Mouse (Mus musculus) embryonic facial prominence, embryonic 14.5 days (tissue): ENCODE results near the gene Sec1. TPM values are rescaled to one million over a fixed set of nuclear protein-coding genes. Genes with fewer than 3 reads are reported as not detected.

ENCODE experiments used
- ATAC-seq: fragments of 200-750 bp; cut with Nextera tagmentation; 2 replicates; pipeline ENCODE4 v1.8.0; 2017; ENCODE audit warnings: low read depth, moderate number of reproducible peaks, moderate TSS enrichment
- DNase-seq: peaks from one replicate; pipeline ENCODE4 v3.0.0-alpha.2; 2015; ENCODE audit warnings: low spot score
- H3K27ac ChIP-seq: fragments of 300-500 bp; sonication (generic); replicated peaks from 2 replicates; pipeline ENCODE4 v1.5.1; 2014; ENCODE audit warnings: low read depth, mild to moderate bottlenecking, low read length, moderate library complexity
- H3K27me3 ChIP-seq: fragments of 300-500 bp; sonication (generic); replicated peaks from 2 replicates; pipeline ENCODE4 v1.6.1; 2014; ENCODE audit warnings: low read length; ENCODE audit not compliant: control insufficient read depth, insufficient read depth
- H3K36me3 ChIP-seq: fragments of 300-500 bp; sonication (generic); 2 replicates; pipeline ENCODE4 v1.6.1; 2014; ENCODE audit warnings: low read length, mixed read lengths; ENCODE audit not compliant: control insufficient read depth, insufficient read depth
- H3K4me1 ChIP-seq: fragments of 300-500 bp; sonication (generic); 2 replicates; pipeline ENCODE4 v1.6.1; 2014; ENCODE audit warnings: antibody characterized with exemption, low read length; ENCODE audit not compliant: control insufficient read depth, insufficient read depth
- H3K4me2 ChIP-seq: fragments of 300-500 bp; sonication (generic); 2 replicates; pipeline ENCODE4 v1.6.1; 2014; ENCODE audit warnings: low read depth, mild to moderate bottlenecking, low read length, moderate library complexity, mixed read lengths
- H3K4me3 ChIP-seq: fragments of 300-500 bp; sonication (generic); 2 replicates; pipeline ENCODE4 v1.5.1; 2014; ENCODE audit warnings: low read depth, mild to moderate bottlenecking, low read length
- H3K9ac ChIP-seq: fragments of 300-500 bp; sonication (generic); 2 replicates; pipeline ENCODE4 v1.6.1; 2014; ENCODE audit warnings: low read depth, mild to moderate bottlenecking, low read length, moderate library complexity, mixed read lengths
- H3K9me3 ChIP-seq: fragments of 300-500 bp; sonication (generic); 2 replicates; pipeline ENCODE4 v1.6.1; 2016; ENCODE audit warnings: low read length; ENCODE audit not compliant: control insufficient read depth
- WGBS: fragments of 180-500 bp; shearing (Covaris S2); extraction: QIAGEN DNeasy Blood & Tissue Kit; methylation state at CpG from one replicate; pipeline ENCODE4 v1.1.7; 2014; 5-methylcytosine and 5-hydroxymethylcytosine counted together
- polyA plus RNA-seq: library from polyadenylated mRNA; unstranded; fragments of >200 nt; fragmentation: Nextera tagmentation; extraction: Ambion mirVana; gene quantifications from 2 replicates; pipeline ENCODE4 v1.2.1, GENCODE M21; 2014

The Sec1 gene
- polyA plus RNA-seq, 1 experiment from 2014 or later = 2.1 TPM

DNA sequence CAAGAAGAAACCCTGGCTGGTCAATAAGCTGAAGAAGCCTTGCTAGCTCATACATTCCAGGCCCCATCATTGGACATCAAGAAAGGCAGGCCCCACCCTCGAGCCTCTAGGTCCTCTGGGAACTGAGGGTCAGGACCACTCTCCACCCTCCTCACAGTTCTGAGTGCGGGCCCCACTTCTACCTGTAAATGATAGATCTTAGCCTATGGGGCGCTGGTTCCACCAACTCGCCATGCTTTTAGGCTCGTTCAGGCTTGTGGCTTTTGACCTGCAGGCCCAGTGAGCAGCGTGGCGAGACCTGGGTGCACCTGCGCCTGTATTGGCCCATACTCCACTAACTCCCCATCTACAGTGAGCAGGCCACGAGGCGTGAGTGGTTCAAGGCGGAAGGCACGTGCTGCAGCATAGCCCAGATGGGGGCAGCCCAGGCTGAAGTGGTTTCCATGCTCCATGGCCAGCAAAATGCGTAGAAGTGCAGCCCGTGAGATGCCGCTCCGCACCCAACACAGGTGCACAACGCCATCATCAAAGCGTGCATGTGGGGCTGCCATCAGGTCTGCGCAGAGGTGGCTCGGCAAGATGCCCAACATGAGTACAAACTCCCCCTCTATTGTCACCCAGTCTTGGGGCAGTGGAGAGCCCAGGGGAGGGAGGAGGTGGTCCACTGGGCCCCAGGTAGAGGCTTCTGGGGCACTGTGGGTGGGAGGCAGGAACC lies 16.4 kb upstream of the Sec1 start:
- H3K27me3 ChIP-seq = no peaks in the 10 kb centered on the region
- no peak overlapping the region for H3K4me3 ChIP-seq
- H3K4me2 ChIP-seq = no peak overlapping the region
- no peaks in the 10 kb centered on the region for H3K9me3 ChIP-seq
- DNase-seq (no peak), ATAC-seq (no peak)
- 89% methylated on average over 20 of the region's 20 CpGs for WGBS
- peaks cover 43% of the 10 kb centered on the region for H3K36me3 ChIP-seq
- H3K9ac ChIP-seq = no peak overlapping the region
- peaks cover 30% of the 10 kb centered on the region for H3K4me1 ChIP-seq
- H3K27ac ChIP-seq = no peak overlapping the region

DNA sequence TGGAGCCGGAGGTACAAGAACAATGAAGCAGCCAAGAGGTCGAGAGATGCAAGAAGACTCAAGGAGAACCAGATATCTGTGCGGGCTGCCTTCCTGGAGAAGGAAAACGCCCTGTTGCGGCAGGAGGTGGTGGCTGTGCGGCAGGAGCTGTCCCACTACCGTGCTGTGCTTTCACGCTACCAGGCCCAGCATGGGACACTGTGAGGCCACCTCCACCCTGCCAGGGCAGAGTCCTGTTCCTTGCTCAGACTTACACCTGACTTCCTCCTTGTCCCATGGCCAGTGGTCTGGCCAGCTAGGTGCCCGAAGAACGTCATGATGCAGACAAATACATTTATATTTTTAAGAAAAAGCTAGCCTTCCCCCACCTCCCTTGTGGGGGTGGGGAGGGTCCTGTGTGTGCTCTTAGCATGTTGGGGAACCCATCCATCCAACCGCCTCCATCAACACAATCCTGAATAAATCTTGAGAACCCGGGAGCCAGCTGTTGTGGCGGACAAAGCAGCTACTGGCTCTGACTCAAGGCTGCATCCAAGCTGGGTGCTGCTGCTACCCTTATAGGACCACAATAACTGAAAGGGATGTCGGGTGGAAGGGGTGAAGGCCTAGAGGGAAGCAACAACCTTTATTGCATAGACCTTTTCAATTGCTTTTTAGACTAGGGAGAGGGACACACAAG lies 15.6 kb upstream of the Sec1 start:
- WGBS = 76% methylated on average over 14 of the region's 14 CpGs
- H3K4me2 ChIP-seq = no peak overlapping the region
- H3K9ac ChIP-seq = no peak overlapping the region
- H3K27ac ChIP-seq = no peak overlapping the region
- no peak for ATAC-seq
- peaks cover 43% of the 10 kb centered on the region for H3K36me3 ChIP-seq
- H3K9me3 ChIP-seq = no peaks in the 10 kb centered on the region
- no peak for DNase-seq
- no peaks in the 10 kb centered on the region for H3K27me3 ChIP-seq
- peaks cover 28% of the 10 kb centered on the region for H3K4me1 ChIP-seq
- no peak overlapping the region for H3K4me3 ChIP-seq

DNA sequence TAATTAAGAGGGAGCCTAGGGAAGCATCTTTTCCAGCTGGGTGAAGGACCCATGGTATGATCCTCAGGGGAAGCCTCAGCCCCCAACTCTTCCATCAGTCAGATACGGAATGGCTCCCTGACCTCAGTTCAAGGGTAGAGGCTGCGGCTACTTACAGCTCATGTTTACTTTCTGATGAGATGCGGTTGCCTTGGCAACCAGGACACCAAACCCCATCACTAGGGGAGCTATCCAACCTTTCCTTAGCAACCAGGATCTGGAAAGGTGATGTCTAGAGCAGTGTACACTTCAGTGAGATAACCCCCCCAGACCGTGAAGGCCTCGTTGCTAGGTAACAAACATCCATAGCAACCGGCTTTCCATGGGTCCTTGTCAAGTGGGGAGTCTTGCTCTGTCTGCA lies 14.8 kb upstream of the Sec1 start:
- Histone ChIP-seq H3K4me2 (no peak overlapping the region), H3K9ac (no peak overlapping the region), H3K9me3 (no peaks in the 10 kb centered on the region), H3K27me3 (no peaks in the 10 kb centered on the region), H3K4me1 (peaks cover 24% of the 10 kb centered on the region), H3K27ac (no peak overlapping the region), H3K36me3 (peaks cover 43% of the 10 kb centered on the region), H3K4me3 (no peak overlapping the region)
- 56% methylated on average over 6 of the region's 6 CpGs for WGBS
- peak; percentile 48 for DNase-seq
- ATAC-seq = no peak

DNA sequence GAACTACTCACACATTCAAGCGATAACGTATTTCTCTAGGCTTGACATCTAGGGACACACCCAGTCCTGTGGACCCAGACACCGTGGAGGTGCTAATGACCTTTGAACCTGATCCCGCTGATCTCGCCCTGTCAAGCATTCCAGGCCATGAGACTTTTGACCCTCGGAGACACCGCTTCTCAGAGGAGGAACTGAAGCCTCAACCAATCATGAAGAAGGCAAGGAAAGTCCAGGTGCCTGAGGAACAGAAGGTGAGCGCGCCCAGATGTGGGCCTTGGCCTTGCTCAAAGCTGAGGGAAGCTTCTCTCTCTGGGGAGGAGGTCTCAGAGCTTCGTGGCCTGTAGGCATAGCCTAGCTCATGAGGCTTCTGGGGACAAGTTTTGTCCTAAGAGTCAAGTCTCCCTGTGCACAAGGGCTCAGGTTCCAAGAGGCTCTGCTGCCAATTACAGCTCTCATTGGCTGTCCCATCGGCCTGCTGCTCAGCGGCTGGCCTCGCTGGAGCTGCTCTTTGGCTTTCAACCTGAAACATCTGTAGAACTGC lies 14.1 kb upstream of the Sec1 start:
- DNase-seq (no peak), ATAC-seq (no peak)
- Histone ChIP-seq H3K4me3 (peak overlapping the region; percentile 65), H3K36me3 (peaks cover 38% of the 10 kb centered on the region), H3K27ac (peak overlapping the region; percentile 84), H3K4me1 (peaks cover 30% of the 10 kb centered on the region), H3K9me3 (no peaks in the 10 kb centered on the region), H3K9ac (peak overlapping the region; percentile 2; the same call in 1 of the 2 replicates), H3K4me2 (peak overlapping the region; percentile 93), H3K27me3 (no peaks in the 10 kb centered on the region)
- WGBS = 36% methylated on average over 13 of the region's 13 CpGs

DNA sequence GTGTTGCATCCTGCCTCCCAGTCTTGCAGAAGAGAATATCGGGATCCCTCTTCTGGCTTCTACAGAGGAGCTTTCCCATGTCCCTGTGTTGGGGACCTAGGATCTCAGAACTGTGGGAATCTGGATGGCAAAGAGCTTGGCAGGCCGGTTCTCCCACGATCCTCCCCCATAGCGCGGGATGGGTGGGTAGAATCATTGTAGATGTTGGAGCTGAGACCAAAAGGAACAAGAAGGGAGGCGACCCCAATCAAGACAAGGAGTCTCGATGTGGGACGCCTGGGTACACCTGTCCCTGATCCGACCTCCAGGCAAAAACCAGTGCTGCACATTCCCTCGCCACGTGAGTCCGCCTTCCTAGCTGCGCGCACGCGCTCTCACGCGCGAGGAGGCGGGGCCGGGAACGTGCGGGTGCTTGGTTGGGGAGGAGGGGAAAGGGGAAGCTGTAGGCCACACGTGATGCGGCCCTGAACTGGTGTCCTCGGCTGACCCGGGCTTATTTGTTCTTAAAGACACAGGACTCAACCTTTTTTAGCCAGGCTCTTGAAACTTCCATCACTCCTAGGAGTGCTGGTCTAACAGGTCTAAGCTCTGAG lies 13.3 kb upstream of the Sec1 start:
- Histone ChIP-seq H3K4me1 (peaks cover 32% of the 10 kb centered on the region), H3K36me3 (peaks cover 30% of the 10 kb centered on the region), H3K9me3 (no peaks in the 10 kb centered on the region), H3K9ac (peak overlapping the region; percentile 82; the same call in 1 of the 2 replicates), H3K27ac (peak overlapping the region; percentile 84), H3K4me2 (peak overlapping the region; percentile 93), H3K27me3 (no peaks in the 10 kb centered on the region), H3K4me3 (peak overlapping the region; percentile 65)
- ATAC-seq (peak; percentile 12), DNase-seq (peak; percentile 94)
- under 1% methylated on average over 27 of the region's 27 CpGs for WGBS

- H3K27me3 ChIP-seq = no peaks in the 10 kb centered on the region
- WGBS = 0% methylated on average over 16 of the region's 45 CpGs
- peaks cover 32% of the 10 kb centered on the region for H3K4me1 ChIP-seq
- peak overlapping the region; percentile 82 for H3K9ac ChIP-seq
- no peaks in the 10 kb centered on the region for H3K9me3 ChIP-seq
- peak; percentile 89 for DNase-seq
- peak overlapping the region; percentile 65 for H3K4me3 ChIP-seq
- H3K36me3 ChIP-seq = peaks cover 23% of the 10 kb centered on the region
- H3K4me2 ChIP-seq = peak overlapping the region; percentile 93
- no peak for ATAC-seq
- peak overlapping the region; percentile 84 for H3K27ac ChIP-seq
Observed at GRCm38 (mm10) chr7:45706721-45707241, 12.6 kb upstream of the Sec1 start.

- ATAC-seq (no peak), DNase-seq (peak; percentile 80)
- H3K27me3 ChIP-seq = no peaks in the 10 kb centered on the region
- H3K4me2 ChIP-seq = peak overlapping the region; percentile 93
- H3K36me3 ChIP-seq = peaks cover 14% of the 10 kb centered on the region
- 0% methylated on average over 6 of the region's 7 CpGs for WGBS
- H3K9ac ChIP-seq = peak overlapping the region; percentile 82
- H3K27ac ChIP-seq = peak overlapping the region; percentile 84
- peak overlapping the region; percentile 65 for H3K4me3 ChIP-seq
- H3K4me1 ChIP-seq = peaks cover 36% of the 10 kb centered on the region
- no peaks in the 10 kb centered on the region for H3K9me3 ChIP-seq
Observed at GRCm38 (mm10) chr7:45705873-45706281, 11.7 kb upstream of the Sec1 start.

DNA sequence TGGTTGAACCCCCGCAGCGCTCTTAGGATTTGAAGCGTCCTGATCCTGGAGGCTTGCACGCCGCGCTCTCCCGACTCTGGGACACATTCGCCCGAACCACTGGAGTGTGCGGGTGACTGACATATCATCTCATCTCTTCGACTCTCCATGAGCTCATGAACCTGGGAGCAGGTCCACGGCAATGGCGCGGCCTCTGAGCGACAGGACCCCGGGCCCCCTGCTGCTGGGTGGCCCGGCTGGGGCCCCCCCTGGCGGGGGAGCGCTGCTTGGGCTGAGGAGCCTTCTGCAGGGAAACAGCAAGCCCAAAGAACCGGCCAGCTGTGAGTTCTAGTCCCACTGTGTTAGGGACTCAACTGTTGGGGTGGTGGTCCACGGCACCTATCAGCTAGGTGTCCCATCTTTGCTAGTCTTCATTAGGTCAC lies 11.3 kb upstream of the Sec1 start:
- peaks cover under 1% of the 10 kb centered on the region; the same call in 1 of the 2 replicates for H3K27me3 ChIP-seq
- peaks cover 38% of the 10 kb centered on the region for H3K4me1 ChIP-seq
- H3K36me3 ChIP-seq = peaks cover 10% of the 10 kb centered on the region
- under 1% methylated on average over 21 of the region's 21 CpGs for WGBS
- no peaks in the 10 kb centered on the region for H3K9me3 ChIP-seq
- H3K4me2 ChIP-seq = peak overlapping the region; percentile 93
- ATAC-seq = peak; percentile 0; the same call in 1 of the 2 replicates
- no peak for DNase-seq
- H3K27ac ChIP-seq = peak overlapping the region; percentile 77
- peak overlapping the region; percentile 65 for H3K4me3 ChIP-seq
- peak overlapping the region; percentile 82 for H3K9ac ChIP-seq
